ENCODE assay signal across 8 mouse cellular contexts in the genomic region with DNA sequence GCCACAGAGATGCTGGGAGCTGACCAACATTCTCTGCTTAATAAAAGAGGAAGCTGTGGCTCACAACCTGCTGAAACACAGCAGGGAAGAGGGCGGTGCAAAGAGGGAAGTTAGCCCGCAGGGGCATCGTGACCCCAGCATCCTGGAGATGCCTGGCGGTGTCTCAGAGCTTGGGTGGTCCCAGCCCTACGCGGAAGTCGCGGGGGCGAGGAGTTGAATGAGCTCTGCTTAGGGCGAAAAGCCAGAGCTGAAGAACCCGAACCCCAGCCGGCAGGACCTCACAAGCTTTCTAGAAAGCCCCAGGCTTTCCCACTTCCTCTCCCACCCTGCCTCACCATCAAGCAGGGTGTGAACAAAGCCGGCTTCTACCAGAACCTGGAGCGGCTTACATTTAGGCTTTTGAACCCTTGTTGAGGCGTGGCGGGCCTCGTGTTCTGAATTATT. TPM values are rescaled to one million over a fixed set of nuclear protein-coding genes. Genes with fewer than 3 reads are reported as not detected.
DNase-seq lines count a peak whose midpoint lies in the region; ATAC-seq lines count a peak whose summit lies in the region.

No protein-coding gene starts in this region.

- 0 out of 2 replicates have a peak overlapping the region, but pooled peaks have one; percentile 12 for H3K9ac ChIP-seq in embryonic facial prominence, embryonic 12.5 days
- no peak overlapping the region for H3K9ac ChIP-seq in hindbrain, embryonic 11.5 days (ENCODE audit: low read depth, low read length)
- no peak overlapping the region for H3K9ac ChIP-seq in liver, embryonic 15.5 days
- H3K9ac ChIP-seq in neural tube, embryonic 13.5 days = no peak overlapping the region

- H3K27ac ChIP-seq in embryonic facial prominence, embryonic 12.5 days = peak overlapping the region; percentile 61; the same call in 1 of the 2 replicates
- H3K27ac ChIP-seq in hindbrain, embryonic 11.5 days (ENCODE audit: low read depth, low read length) = no peak overlapping the region
- peak overlapping the region; percentile 39 for H3K27ac ChIP-seq in liver, embryonic 15.5 days (replicated peaks)
- H3K27ac ChIP-seq in neural tube, embryonic 13.5 days (replicated peaks) = no peak overlapping the region

- ATAC-seq in embryonic facial prominence, embryonic 12.5 days (ENCODE audit: insufficient number of reproducible peaks, insufficient read depth, low FRiP score, low TSS enrichment) = no peak
- ATAC-seq in hindbrain, embryonic 11.5 days (ENCODE audit: low FRiP score) = no peak
- ATAC-seq in liver, embryonic 15.5 days (ENCODE audit: insufficient read depth) = no peak
- no peak for ATAC-seq in neural tube, embryonic 13.5 days (ENCODE audit: low read depth)
- ATAC-seq in frontal cortex, adult (ENCODE audit: low TSS enrichment) = no peak

- peak overlapping the region; percentile 45 for H3K4me2 ChIP-seq in embryonic facial prominence, embryonic 12.5 days (replicated peaks)
- H3K4me2 ChIP-seq in hindbrain, embryonic 11.5 days (replicated peaks; ENCODE audit: low read depth, low read length) = no peak overlapping the region; the same call in 1 of the 2 replicates
- peak overlapping the region; percentile 55 for H3K4me2 ChIP-seq in liver, embryonic 15.5 days
- peak overlapping the region; percentile 36 for H3K4me2 ChIP-seq in neural tube, embryonic 13.5 days

- H3K27me3 ChIP-seq in embryonic facial prominence, embryonic 12.5 days = no peaks in the 10 kb centered on the region
- H3K27me3 ChIP-seq in hindbrain, embryonic 11.5 days (ENCODE audit: control insufficient read depth, insufficient read depth, low read length) = no peaks in the 10 kb centered on the region
- peaks cover 6% of the 10 kb centered on the region; the same call in 1 of the 2 replicates for H3K27me3 ChIP-seq in liver, embryonic 15.5 days
- H3K27me3 ChIP-seq in neural tube, embryonic 13.5 days = no peaks in the 10 kb centered on the region; the same call in 1 of the 2 replicates

- WGBS in embryonic facial prominence, embryonic 12.5 days = 3% methylated on average over 17 of the region's 17 CpGs
- WGBS in hindbrain, embryonic 11.5 days = 4% methylated on average over 17 of the region's 17 CpGs
- WGBS in liver, embryonic 15.5 days (ENCODE audit: insufficient replicate concordance) = 3% methylated on average over 17 of the region's 17 CpGs
- 4% methylated on average over 17 of the region's 17 CpGs for WGBS in neural tube, embryonic 13.5 days

- H3K9me3 ChIP-seq in embryonic facial prominence, embryonic 12.5 days = no peaks in the 10 kb centered on the region
- H3K9me3 ChIP-seq in hindbrain, embryonic 11.5 days (ENCODE audit: control insufficient read depth, low read length) = no peaks in the 10 kb centered on the region
- no peaks in the 10 kb centered on the region for H3K9me3 ChIP-seq in liver, embryonic 15.5 days (replicated peaks)
- H3K9me3 ChIP-seq in neural tube, embryonic 13.5 days = no peaks in the 10 kb centered on the region

- DNase-seq in ovary, postnatal 36 days (ENCODE audit: low spot score) = peak; percentile 56
- DNase-seq in ovary, postnatal 14 days (ENCODE audit: low spot score) = no peak
- DNase-seq in hindbrain, embryonic 11.5 days (ENCODE audit: low spot score) = peak; percentile 59
- DNase-seq in adipocyte (ENCODE audit: low spot score) = no peak

- peak overlapping the region; percentile 12; the same call in 1 of the 2 replicates for H3K4me3 ChIP-seq in embryonic facial prominence, embryonic 12.5 days
- no peak overlapping the region for H3K4me3 ChIP-seq in hindbrain, embryonic 11.5 days (ENCODE audit: low read depth, low read length)
- H3K4me3 ChIP-seq in liver, embryonic 15.5 days (replicated peaks) = peak overlapping the region; percentile 26
- H3K4me3 ChIP-seq in neural tube, embryonic 13.5 days = no peak overlapping the region

- peaks cover 19% of the 10 kb centered on the region for H3K4me1 ChIP-seq in embryonic facial prominence, embryonic 12.5 days
- H3K4me1 ChIP-seq in hindbrain, embryonic 11.5 days (replicated peaks; ENCODE audit: control insufficient read depth, insufficient read depth, low read length) = no peaks in the 10 kb centered on the region
- H3K4me1 ChIP-seq in liver, embryonic 15.5 days (replicated peaks) = peaks cover 40% of the 10 kb centered on the region
- H3K4me1 ChIP-seq in neural tube, embryonic 13.5 days (replicated peaks) = peaks cover 36% of the 10 kb centered on the region

- H3K36me3 ChIP-seq in embryonic facial prominence, embryonic 12.5 days = peaks cover 7% of the 10 kb centered on the region; the same call in 1 of the 2 replicates
- no peaks in the 10 kb centered on the region for H3K36me3 ChIP-seq in hindbrain, embryonic 11.5 days (ENCODE audit: control insufficient read depth, insufficient read depth, low read length)
- no peaks in the 10 kb centered on the region for H3K36me3 ChIP-seq in liver, embryonic 15.5 days (replicated peaks)
- no peaks in the 10 kb centered on the region for H3K36me3 ChIP-seq in neural tube, embryonic 13.5 days

RNA-seq across cellular contexts. Expression of a gene that starts 2.3 kb away (rescaled TPM):
- 43.7 and 47.6 TPM in 2 replicates for polyA plus RNA-seq in embryonic facial prominence, embryonic 12.5 days (2016; fragmentation: Nextera tagmentation; extraction: Ambion mirVana)
- polyA plus RNA-seq in hindbrain, embryonic 11.5 days (2014; fragmentation: Nextera tagmentation; extraction: Ambion mirVana) = 42.5 and 43.7 TPM in 2 replicates
- polyA plus RNA-seq in liver, embryonic 15.5 days (2015; fragmentation: Nextera tagmentation; extraction: Ambion mirVana) = 20.0 and 21.1 TPM in 2 replicates
- 71.8 and 74.5 TPM in 2 replicates for polyA plus RNA-seq in neural tube, embryonic 13.5 days (2015; fragmentation: Nextera tagmentation; extraction: Ambion mirVana)

RNA-seq across cellular contexts. Expression of a gene that starts 12.6 kb away (rescaled TPM):
- polyA plus RNA-seq in embryonic facial prominence, embryonic 12.5 days (2016; fragmentation: Nextera tagmentation; extraction: Ambion mirVana) = 23.6 and 24.7 TPM in 2 replicates
- polyA plus RNA-seq in hindbrain, embryonic 11.5 days (2014; fragmentation: Nextera tagmentation; extraction: Ambion mirVana) = 6.6 and 6.9 TPM in 2 replicates
- polyA plus RNA-seq in liver, embryonic 15.5 days (2015; fragmentation: Nextera tagmentation; extraction: Ambion mirVana) = 2.9 TPM in 2 replicates
- polyA plus RNA-seq in neural tube, embryonic 13.5 days (2015; fragmentation: Nextera tagmentation; extraction: Ambion mirVana) = 14.1 and 15.2 TPM in 2 replicates

RNA-seq across cellular contexts. Expression of a gene that starts 12.8 kb away (rescaled TPM):
- 2.3 and 2.5 TPM in 2 replicates for polyA plus RNA-seq in embryonic facial prominence, embryonic 12.5 days (2016; fragmentation: Nextera tagmentation; extraction: Ambion mirVana)
- polyA plus RNA-seq in hindbrain, embryonic 11.5 days (2014; fragmentation: Nextera tagmentation; extraction: Ambion mirVana) = 0.73 and 1.2 TPM in 2 replicates
- 0.36 and 0.60 TPM in 2 replicates for polyA plus RNA-seq in liver, embryonic 15.5 days (2015; fragmentation: Nextera tagmentation; extraction: Ambion mirVana)
- 0.64 and 0.96 TPM in 2 replicates for polyA plus RNA-seq in neural tube, embryonic 13.5 days (2015; fragmentation: Nextera tagmentation; extraction: Ambion mirVana)

RNA-seq across cellular contexts. Expression of a gene that starts 18.5 kb away (rescaled TPM):
- polyA plus RNA-seq in embryonic facial prominence, embryonic 12.5 days (2016; fragmentation: Nextera tagmentation; extraction: Ambion mirVana) = 134 and 141 TPM in 2 replicates
- polyA plus RNA-seq in hindbrain, embryonic 11.5 days (2014; fragmentation: Nextera tagmentation; extraction: Ambion mirVana) = 154 and 156 TPM in 2 replicates
- polyA plus RNA-seq in liver, embryonic 15.5 days (2015; fragmentation: Nextera tagmentation; extraction: Ambion mirVana) = 92.3 and 95.6 TPM in 2 replicates
- polyA plus RNA-seq in neural tube, embryonic 13.5 days (2015; fragmentation: Nextera tagmentation; extraction: Ambion mirVana) = 96.4 and 106 TPM in 2 replicates

RNA-seq across cellular contexts. Expression of a gene that starts 31.3 kb away (rescaled TPM):
- 714 and 750 TPM in 2 replicates for polyA plus RNA-seq in embryonic facial prominence, embryonic 12.5 days (2016; fragmentation: Nextera tagmentation; extraction: Ambion mirVana)
- polyA plus RNA-seq in hindbrain, embryonic 11.5 days (2014; fragmentation: Nextera tagmentation; extraction: Ambion mirVana) = 777 and 822 TPM in 2 replicates
- polyA plus RNA-seq in liver, embryonic 15.5 days (2015; fragmentation: Nextera tagmentation; extraction: Ambion mirVana) = 171 and 173 TPM in 2 replicates
- 421 and 434 TPM in 2 replicates for polyA plus RNA-seq in neural tube, embryonic 13.5 days (2015; fragmentation: Nextera tagmentation; extraction: Ambion mirVana)

Comparison
In these comparisons a context has a peak if more than half of its experiments do, and no peak if none do; other contexts are left out.
1. DNase-seq: peak in ovary, postnatal 36 days (single experiment) and hindbrain, embryonic 11.5 days (single experiment); none in ovary, postnatal 14 days (single experiment) and adipocyte (single experiment).
2. H3K27ac ChIP-seq: peak in embryonic facial prominence, embryonic 12.5 days (single experiment) and liver, embryonic 15.5 days (single experiment); none in hindbrain, embryonic 11.5 days (single experiment) and neural tube, embryonic 13.5 days (single experiment).
3. H3K4me3 ChIP-seq: peak in embryonic facial prominence, embryonic 12.5 days (single experiment) and liver, embryonic 15.5 days (single experiment); none in hindbrain, embryonic 11.5 days (single experiment) and neural tube, embryonic 13.5 days (single experiment).